In the genomic region with DNA sequence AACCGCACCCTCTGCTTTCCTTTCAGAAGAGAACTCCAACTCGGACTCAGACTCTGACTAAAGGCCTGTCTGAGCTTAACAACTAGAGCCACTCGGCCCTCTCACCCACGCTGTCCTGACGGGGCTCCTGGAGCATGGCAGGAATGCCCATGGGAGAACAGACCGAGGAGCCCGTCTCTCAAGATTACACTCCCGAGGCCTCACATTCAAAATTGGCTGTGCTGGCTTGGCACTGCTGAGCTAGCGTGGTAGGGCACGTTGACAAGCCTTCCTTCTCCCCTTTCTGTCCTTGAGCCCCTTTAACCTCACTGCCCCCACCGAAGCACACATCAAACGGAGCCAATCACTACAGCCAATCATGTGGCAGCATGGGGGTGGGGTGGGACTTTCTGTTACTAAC, we compare ENCODE assay signal across 31 mouse cellular contexts. TPM values are rescaled to one million over a fixed set of nuclear protein-coding genes. Genes with fewer than 3 reads are reported as not detected.
DNase-seq lines count a peak whose midpoint lies in the region; ATAC-seq lines count a peak whose summit lies in the region.
"Had no signal": no experiment of that assay in that cellular context is flagged by ENCODE, and none has a peak within 500 bp of the region (broad histone marks: within the 10 kb centered on the region; RNA-seq: fewer than 3 reads in every experiment).

No protein-coding gene starts in this region.

- H3K27ac ChIP-seq in heart, embryonic 13.5 days (replicated peaks): no peak overlapping the region
- no peak overlapping the region for H3K27ac ChIP-seq in intestine, embryonic 15.5 days
- H3K27ac ChIP-seq in intestine, embryonic 16.5 days (ENCODE audit: low read length): no peak overlapping the region
- no peak overlapping the region for H3K27ac ChIP-seq in limb, embryonic 12.5 days
- H3K27ac ChIP-seq: embryonic facial prominence, embryonic 13.5 days; forebrain, embryonic 12.5 days; hindbrain, embryonic 15.5 days; layer of hippocampus, adult 2 months; limb, embryonic 13.5 days; liver, embryonic 14.5 days; midbrain, embryonic 13.5 days; stomach, postnatal 0 days had no signal

- peak; percentile 39 to 62 for DNase-seq in adrenal gland, adult (ENCODE audit: inconsistent age in 2 of 2, low spot score in 1 of 2)
- no peak for DNase-seq in adrenal gland, adult 18-20 months (ENCODE audit: low spot score in 2 of 2)
- no peak for DNase-seq in heart, adult 18-20 months
- DNase-seq: cerebellum, adult 8-10 months; cerebellum, postnatal 36 days; embryo, embryonic 11 days; gastrocnemius, postnatal 25 days; kidney, postnatal 25 days; lung, embryonic 14.5 days; thymus, postnatal 14 days had no signal

- peak overlapping the region; percentile 67 for H3K9ac ChIP-seq in heart, embryonic 13.5 days
- peak overlapping the region; percentile 28; the same call in 1 of the 2 replicates for H3K9ac ChIP-seq in intestine, embryonic 15.5 days
- no peak overlapping the region for H3K9ac ChIP-seq in intestine, embryonic 16.5 days (ENCODE audit: low read depth, low read length)
- 0 out of 2 replicates have a peak overlapping the region, but pooled peaks have one; percentile 3 for H3K9ac ChIP-seq in limb, embryonic 12.5 days (replicated peaks)
- H3K9ac ChIP-seq: embryonic facial prominence, embryonic 13.5 days; forebrain, embryonic 12.5 days; hindbrain, embryonic 15.5 days; limb, embryonic 13.5 days; liver, embryonic 14.5 days; lung, embryonic 14.5 days had no signal

- ATAC-seq in heart, embryonic 13.5 days (ENCODE audit: extremely low read depth, insufficient number of reproducible peaks, low FRiP score, low TSS enrichment): no peak
- ATAC-seq in intestine, embryonic 15.5 days: no peak
- no peak for ATAC-seq in intestine, embryonic 16.5 days
- no peak for ATAC-seq in limb, embryonic 12.5 days (ENCODE audit: insufficient number of reproducible peaks, insufficient read depth, low FRiP score, low TSS enrichment, low read depth)
- ATAC-seq: activated CD4-positive, CD25-positive, alpha-beta regulatory T cell, adult 4 months; intestine, postnatal 0 days; midbrain, embryonic 13.5 days had no signal

- no peaks in the 10 kb centered on the region for H3K9me3 ChIP-seq in heart, embryonic 13.5 days
- H3K9me3 ChIP-seq in intestine, embryonic 15.5 days: no peaks in the 10 kb centered on the region
- H3K9me3 ChIP-seq in intestine, embryonic 16.5 days (ENCODE audit: control insufficient read depth, low read length): no peaks in the 10 kb centered on the region
- H3K9me3 ChIP-seq in limb, embryonic 12.5 days: no peaks in the 10 kb centered on the region
- H3K9me3 ChIP-seq: embryonic facial prominence, embryonic 13.5 days; forebrain, embryonic 12.5 days; hindbrain, embryonic 15.5 days; limb, embryonic 13.5 days; midbrain, embryonic 13.5 days had no signal

- H3K4me3 ChIP-seq in heart, embryonic 13.5 days: no peak overlapping the region
- no peak overlapping the region for H3K4me3 ChIP-seq in intestine, embryonic 15.5 days (replicated peaks)
- no peak overlapping the region for H3K4me3 ChIP-seq in intestine, embryonic 16.5 days (ENCODE audit: low read length)
- no peak overlapping the region for H3K4me3 ChIP-seq in limb, embryonic 12.5 days (replicated peaks)
- H3K4me3 ChIP-seq: embryonic facial prominence, embryonic 13.5 days; erythroblast, embryonic 14.5 days; forebrain, embryonic 12.5 days; hindbrain, embryonic 15.5 days; layer of hippocampus, adult 2 months; limb, embryonic 13.5 days; midbrain, embryonic 13.5 days had no signal

- H3K27me3 ChIP-seq in heart, embryonic 13.5 days (replicated peaks): no peaks in the 10 kb centered on the region
- no peaks in the 10 kb centered on the region for H3K27me3 ChIP-seq in intestine, embryonic 15.5 days (replicated peaks)
- H3K27me3 ChIP-seq in intestine, embryonic 16.5 days (replicated peaks; ENCODE audit: control insufficient read depth, insufficient read depth, low read length): no peaks in the 10 kb centered on the region
- no peaks in the 10 kb centered on the region for H3K27me3 ChIP-seq in limb, embryonic 12.5 days
- H3K27me3 ChIP-seq: embryonic facial prominence, embryonic 13.5 days; forebrain, embryonic 12.5 days; hindbrain, embryonic 15.5 days; limb, embryonic 13.5 days; midbrain, embryonic 13.5 days had no signal

- peaks cover 45% of the 10 kb centered on the region for H3K4me1 ChIP-seq in heart, embryonic 13.5 days
- H3K4me1 ChIP-seq in intestine, embryonic 15.5 days (replicated peaks): peaks cover 10% of the 10 kb centered on the region
- peaks cover 11% of the 10 kb centered on the region for H3K4me1 ChIP-seq in intestine, embryonic 16.5 days (ENCODE audit: control insufficient read depth, insufficient read depth, low read length)
- peaks cover 2% of the 10 kb centered on the region; the same call in 1 of the 2 replicates for H3K4me1 ChIP-seq in limb, embryonic 12.5 days (replicated peaks)
- H3K4me1 ChIP-seq: midbrain, embryonic 13.5 days had no signal

- peaks cover 43% of the 10 kb centered on the region for H3K36me3 ChIP-seq in heart, embryonic 13.5 days
- H3K36me3 ChIP-seq in intestine, embryonic 15.5 days: peaks cover 8% of the 10 kb centered on the region; the same call in 1 of the 2 replicates
- peaks cover 5% of the 10 kb centered on the region for H3K36me3 ChIP-seq in intestine, embryonic 16.5 days (ENCODE audit: control insufficient read depth, insufficient read depth, low read length)
- H3K36me3 ChIP-seq in limb, embryonic 12.5 days: peaks cover 45% of the 10 kb centered on the region
- H3K36me3 ChIP-seq: hindbrain, embryonic 15.5 days had no signal

- WGBS in heart, embryonic 13.5 days: 30% methylated on average over 12 of the region's 12 CpGs
- WGBS in intestine, embryonic 15.5 days: 69% methylated on average over 12 of the region's 12 CpGs
- 63% methylated on average over 12 of the region's 12 CpGs for WGBS in intestine, embryonic 16.5 days
- WGBS in limb, embryonic 12.5 days: 51% methylated on average over 12 of the region's 12 CpGs

- no peak overlapping the region for H3K4me2 ChIP-seq in heart, embryonic 13.5 days
- H3K4me2 ChIP-seq in intestine, embryonic 15.5 days (replicated peaks): no peak overlapping the region
- no peak overlapping the region for H3K4me2 ChIP-seq in intestine, embryonic 16.5 days (ENCODE audit: low read depth, low read length)
- no peak overlapping the region for H3K4me2 ChIP-seq in limb, embryonic 12.5 days
- H3K4me2 ChIP-seq: embryonic facial prominence, embryonic 13.5 days; forebrain, embryonic 12.5 days; hindbrain, embryonic 15.5 days; limb, embryonic 13.5 days; lung, embryonic 14.5 days; midbrain, embryonic 13.5 days had no signal

RNA-seq across cellular contexts. Expression of a gene that starts 7.5 kb away (rescaled TPM):
- total RNA-seq in adrenal gland, adult 18-20 months (2021): 10 to 100 TPM; 54.4 to 77.9 TPM
- polyA plus RNA-seq in heart, embryonic 13.5 days (2015; fragmentation: Nextera tagmentation; extraction: Ambion mirVana): 95.9 and 100 TPM in 2 replicates
- total RNA-seq in heart, adult 18-20 months (2021): 10 to 100 TPM; 14.4 to 17.6 TPM
- polyA plus RNA-seq in intestine, embryonic 15.5 days (2015; fragmentation: Nextera tagmentation; extraction: Ambion mirVana): 111 and 126 TPM in 2 replicates
- polyA plus RNA-seq in intestine, embryonic 16.5 days (2015; fragmentation: Nextera tagmentation; extraction: Ambion mirVana): 98.2 and 105 TPM in 2 replicates
- 99.8 and 102 TPM in 2 replicates for polyA plus RNA-seq in limb, embryonic 12.5 days (2016; fragmentation: Nextera tagmentation; extraction: Ambion mirVana)

RNA-seq across cellular contexts. Expression of a gene that starts 24.7 kb away (rescaled TPM):
- total RNA-seq in adrenal gland, adult 18-20 months (2021): under 1 TPM in 1 of 2 experiments, not detected in 1; 0.45 TPM
- not detected in 2 replicates for polyA plus RNA-seq in heart, embryonic 13.5 days (2015; fragmentation: Nextera tagmentation; extraction: Ambion mirVana)
- total RNA-seq in heart, adult 18-20 months (2021): not detected
- polyA plus RNA-seq in intestine, embryonic 15.5 days (2015; fragmentation: Nextera tagmentation; extraction: Ambion mirVana): not detected in 2 replicates
- not detected in 2 replicates for polyA plus RNA-seq in intestine, embryonic 16.5 days (2015; fragmentation: Nextera tagmentation; extraction: Ambion mirVana)
- not detected in 2 replicates for polyA plus RNA-seq in limb, embryonic 12.5 days (2016; fragmentation: Nextera tagmentation; extraction: Ambion mirVana)
- total RNA-seq: gastrocnemius, postnatal 25 days; heart, postnatal 10 days; layer of hippocampus, adult 2 months; layer of hippocampus, postnatal 25 days; megakaryocyte, adult 5-6 weeks had no signal
- polyA plus RNA-seq: activated CD4-positive, CD25-positive, alpha-beta regulatory T cell, adult 4 months; brain, embryonic 14.5 days; embryonic facial prominence, embryonic 13.5 days; erythroblast, embryonic 14.5 days; forebrain, embryonic 12.5 days; hindbrain, embryonic 15.5 days; intestine, postnatal 0 days; kidney, embryonic 14.5 days; limb, embryonic 13.5 days; liver, embryonic 14.5 days; lung, embryonic 14.5 days; midbrain, embryonic 13.5 days; neural tube, embryonic 11.5 days; stomach, postnatal 0 days had no signal

RNA-seq across cellular contexts. Expression of a gene that starts 25.3 kb away (rescaled TPM):
- total RNA-seq in adrenal gland, adult 18-20 months (2021): not detected
- not detected in 2 replicates for polyA plus RNA-seq in heart, embryonic 13.5 days (2015; fragmentation: Nextera tagmentation; extraction: Ambion mirVana)
- not detected for total RNA-seq in heart, adult 18-20 months (2021)
- not detected in 2 replicates for polyA plus RNA-seq in intestine, embryonic 15.5 days (2015; fragmentation: Nextera tagmentation; extraction: Ambion mirVana)
- polyA plus RNA-seq in intestine, embryonic 16.5 days (2015; fragmentation: Nextera tagmentation; extraction: Ambion mirVana): not detected in 2 replicates
- polyA plus RNA-seq in limb, embryonic 12.5 days (2016; fragmentation: Nextera tagmentation; extraction: Ambion mirVana): not detected in 2 replicates
- total RNA-seq: gastrocnemius, postnatal 25 days; heart, postnatal 10 days; layer of hippocampus, adult 2 months; layer of hippocampus, postnatal 25 days; megakaryocyte, adult 5-6 weeks had no signal
- polyA plus RNA-seq: activated CD4-positive, CD25-positive, alpha-beta regulatory T cell, adult 4 months; brain, embryonic 14.5 days; embryonic facial prominence, embryonic 13.5 days; erythroblast, embryonic 14.5 days; forebrain, embryonic 12.5 days; hindbrain, embryonic 15.5 days; intestine, postnatal 0 days; kidney, embryonic 14.5 days; limb, embryonic 13.5 days; liver, embryonic 14.5 days; lung, embryonic 14.5 days; midbrain, embryonic 13.5 days; neural tube, embryonic 11.5 days; stomach, postnatal 0 days had no signal

RNA-seq across cellular contexts. Expression of a gene that starts 36.8 kb away (rescaled TPM):
- total RNA-seq in adrenal gland, adult 18-20 months (2021): under 1 TPM; 0.19 to 0.46 TPM
- not detected in 2 replicates for polyA plus RNA-seq in heart, embryonic 13.5 days (2015; fragmentation: Nextera tagmentation; extraction: Ambion mirVana)
- not detected for total RNA-seq in heart, adult 18-20 months (2021)
- polyA plus RNA-seq in intestine, embryonic 15.5 days (2015; fragmentation: Nextera tagmentation; extraction: Ambion mirVana): not detected in 2 replicates
- not detected in 2 replicates for polyA plus RNA-seq in intestine, embryonic 16.5 days (2015; fragmentation: Nextera tagmentation; extraction: Ambion mirVana)
- polyA plus RNA-seq in limb, embryonic 12.5 days (2016; fragmentation: Nextera tagmentation; extraction: Ambion mirVana): not detected in 2 replicates
- total RNA-seq: gastrocnemius, postnatal 25 days; heart, postnatal 10 days; layer of hippocampus, adult 2 months; layer of hippocampus, postnatal 25 days; megakaryocyte, adult 5-6 weeks had no signal
- polyA plus RNA-seq: activated CD4-positive, CD25-positive, alpha-beta regulatory T cell, adult 4 months; embryonic facial prominence, embryonic 13.5 days; erythroblast, embryonic 14.5 days; forebrain, embryonic 12.5 days; hindbrain, embryonic 15.5 days; intestine, postnatal 0 days; kidney, embryonic 14.5 days; limb, embryonic 13.5 days; liver, embryonic 14.5 days; lung, embryonic 14.5 days; midbrain, embryonic 13.5 days; neural tube, embryonic 11.5 days; stomach, postnatal 0 days had no signal

RNA-seq across cellular contexts. Expression of a gene that starts 36.8 kb away (rescaled TPM):
- total RNA-seq in adrenal gland, adult 18-20 months (2021): not detected
- polyA plus RNA-seq in heart, embryonic 13.5 days (2015; fragmentation: Nextera tagmentation; extraction: Ambion mirVana): not detected in 2 replicates
- not detected for total RNA-seq in heart, adult 18-20 months (2021)
- not detected in 2 replicates for polyA plus RNA-seq in intestine, embryonic 15.5 days (2015; fragmentation: Nextera tagmentation; extraction: Ambion mirVana)
- polyA plus RNA-seq in intestine, embryonic 16.5 days (2015; fragmentation: Nextera tagmentation; extraction: Ambion mirVana): not detected in 2 replicates
- polyA plus RNA-seq in limb, embryonic 12.5 days (2016; fragmentation: Nextera tagmentation; extraction: Ambion mirVana): not detected in 2 replicates
- total RNA-seq: gastrocnemius, postnatal 25 days; heart, postnatal 10 days; layer of hippocampus, adult 2 months; layer of hippocampus, postnatal 25 days; megakaryocyte, adult 5-6 weeks had no signal
- polyA plus RNA-seq: activated CD4-positive, CD25-positive, alpha-beta regulatory T cell, adult 4 months; brain, embryonic 14.5 days; embryonic facial prominence, embryonic 13.5 days; erythroblast, embryonic 14.5 days; forebrain, embryonic 12.5 days; hindbrain, embryonic 15.5 days; intestine, postnatal 0 days; kidney, embryonic 14.5 days; limb, embryonic 13.5 days; liver, embryonic 14.5 days; lung, embryonic 14.5 days; midbrain, embryonic 13.5 days; neural tube, embryonic 11.5 days; stomach, postnatal 0 days had no signal

Comparison
In these comparisons a context has a peak if more than half of its experiments do, and no peak if none do; other contexts are left out.
1. DNase-seq: peak in adrenal gland, adult (2 of 2); none in adrenal gland, adult 18-20 months (0 of 2) and heart, adult 18-20 months (0 of 2).